Mouse (Mus musculus) CD4-positive, CD25-positive, alpha-beta regulatory T cell, adult 4 months (primary cell): ENCODE measurements around the gene Axin1. TPM values are rescaled to one million over a fixed set of nuclear protein-coding genes. Genes with fewer than 3 reads are reported as not detected.

Experiments used
- ATAC-seq: one replicate; pipeline ENCODE4 v1.8.0; 2017
- polyA plus RNA-seq, 2 experiments: library from polyadenylated mRNA; unstranded; fragments of 100-300 nt; shearing (Covaris generic); gene quantifications; one replicate each; pipeline ENCODE4 v1.2.1; 2017

Axin1 gene
- polyA plus RNA-seq, 2 experiments from 2014 or later = 13.3 to 17.5 TPM

- no peak for ATAC-seq
Observed at GRCm38 (mm10) chr17:26240120-26240790, 101.8 kb downstream of the Axin1 start.

DNA sequence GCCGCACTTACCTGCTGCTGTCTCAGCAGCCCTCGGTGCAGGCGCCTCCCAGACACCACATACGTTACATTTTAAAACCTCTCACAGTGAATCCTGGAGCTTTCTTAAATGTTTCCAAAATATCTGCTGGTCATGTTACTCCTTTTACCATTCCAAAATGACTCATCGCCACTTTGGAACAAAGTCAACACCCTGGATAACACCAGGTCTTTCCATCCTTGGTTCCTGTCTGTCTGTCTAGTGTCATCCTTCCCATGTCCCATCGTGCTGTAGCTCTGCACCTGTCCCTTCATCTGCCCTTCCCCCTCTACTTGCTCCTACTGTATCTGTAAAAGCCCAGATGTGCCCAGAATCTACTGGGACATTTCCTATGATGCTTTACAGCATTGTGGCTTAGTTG is 102.5 kb downstream of the Axin1 start:
- no peak for ATAC-seq

DNA sequence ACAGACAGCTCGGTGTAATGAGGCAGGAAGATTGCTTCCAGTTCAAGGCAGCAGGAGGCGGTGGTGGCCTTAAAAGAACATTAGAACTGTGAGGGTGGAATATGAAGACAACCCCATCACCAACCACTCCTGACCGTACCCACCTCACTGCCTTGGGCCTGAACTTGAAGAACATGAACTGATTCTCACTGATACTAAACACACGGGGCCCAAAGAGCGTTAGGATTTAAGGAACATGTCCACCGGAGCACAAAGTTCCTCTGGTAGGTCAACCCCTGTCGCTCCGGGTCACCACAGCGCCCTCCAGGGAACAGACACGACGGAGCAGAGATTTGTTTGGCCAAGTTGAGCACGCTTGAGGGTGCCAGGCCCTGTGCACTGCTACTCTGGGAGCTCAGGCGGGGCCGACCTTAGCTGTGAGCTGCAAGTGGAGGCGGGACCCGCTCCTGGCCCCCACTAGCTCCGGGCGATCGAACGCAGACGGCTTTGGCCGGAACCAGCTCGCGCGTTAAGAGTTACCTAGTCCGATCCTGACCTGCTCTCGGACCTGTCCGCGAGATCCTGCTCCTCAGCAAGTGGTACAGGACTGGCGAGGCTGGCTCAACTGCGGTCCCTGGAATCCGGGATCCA is 105.1 kb downstream of the Axin1 start:
- ATAC-seq = peak; percentile 54

- ATAC-seq = peak; percentile 93
Observed at GRCm38 (mm10) chr17:26244101-26244841, 105.8 kb downstream of the Axin1 start, which contains the start of gene Fam234a. Gene Fam234a (minus strand): TSS chr17:26244242.

Other genes with a start within 250 kb of the Axin1 start
- gene Rab40c, start 219.0 kb upstream of the Axin1 start, polyA plus RNA-seq = 1 to 10 TPM; 6.6 to 7.3 TPM
- 10 to 100 TPM; 27.8 to 49.3 TPM for gene Pigq, start 193.8 kb upstream of the Axin1 start, polyA plus RNA-seq
- gene Nhlrc4, start 193.7 kb upstream of the Axin1 start, polyA plus RNA-seq = not detected
- gene A930017K11Rik, start 186.1 kb upstream of the Axin1 start, polyA plus RNA-seq = not detected
- 1 to 10 TPM; 5.3 to 6.6 TPM for gene Capn15, start 152.9 kb upstream of the Axin1 start, polyA plus RNA-seq
- gene Rab11fip3, start 69.1 kb upstream of the Axin1 start, polyA plus RNA-seq = 1 to 10 TPM; 1.8 to 2.3 TPM
- gene Decr2, start 48.4 kb upstream of the Axin1 start, polyA plus RNA-seq = 10 to 100 TPM; 27.7 to 35.1 TPM
- under 1 TPM; 0.32 to 0.95 TPM for gene Nme4, start 43.1 kb upstream of the Axin1 start, polyA plus RNA-seq
- 1 to 10 TPM; 5.9 to 8.2 TPM for gene Tmem8, start 25.4 kb upstream of the Axin1 start, polyA plus RNA-seq
- 100 to 1,000 TPM; 111 to 138 TPM for gene Mrpl28, start 15.2 kb upstream of the Axin1 start, polyA plus RNA-seq
- gene Pdia2, start 60.4 kb downstream of the Axin1 start, polyA plus RNA-seq = not detected
- gene Rgs11, start 64.3 kb downstream of the Axin1 start, polyA plus RNA-seq = 10 to 100 TPM in 1 of 2 experiments, 1 to 10 TPM in 1; 6.2 to 14.2 TPM
- gene Arhgdig, start 69.1 kb downstream of the Axin1 start, polyA plus RNA-seq = not detected
- 10 to 100 TPM; 12.6 to 23.0 TPM for gene Fam234a, start 105.6 kb downstream of the Axin1 start, polyA plus RNA-seq
- gene Luc7l, start 114.2 kb downstream of the Axin1 start, polyA plus RNA-seq = 10 to 100 TPM; 59.7 to 67.6 TPM